Mouse (Mus musculus) stomach, postnatal 0 days (tissue): Measurements from ENCODE around the gene Naa40.

Source experiments
- CTCF ChIP-seq: IDR thresholded peaks from 2 replicates; pipeline ENCODE4 v1.5.1; 2016; ENCODE audit warnings: antibody characterized with exemption, low read depth, mild to moderate bottlenecking, moderate library complexity
- EP300 ChIP-seq: optimal IDR thresholded peaks from 2 replicates; pipeline ENCODE3; 2016; ENCODE audit warnings: antibody characterized with exemption

DNA sequence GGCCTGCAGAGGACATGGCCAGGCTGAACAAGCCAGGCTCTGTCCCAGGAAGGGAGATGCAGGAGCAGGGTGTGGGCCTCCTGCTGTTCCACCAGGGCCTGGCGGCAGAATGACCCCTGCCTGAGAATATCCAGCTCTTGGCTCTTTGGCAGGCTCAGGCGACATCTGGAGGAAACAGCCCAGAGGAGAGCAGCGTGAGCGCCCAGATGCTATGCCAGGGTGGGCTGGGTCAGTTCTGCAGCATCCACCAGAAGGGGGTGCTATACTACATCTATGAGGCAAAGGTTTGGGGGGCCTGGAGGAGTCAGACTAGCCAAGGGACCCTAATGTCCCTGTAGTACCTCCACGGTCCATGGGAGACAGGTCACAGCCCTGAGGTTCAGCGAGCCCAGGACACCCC is 38.1 kb upstream of the Naa40 start:
- TF ChIP-seq CTCF (peak; percentile 76), EP300 (no peak)
